Mouse (Mus musculus) small intestine, adult 10 weeks (tissue): Measurements from ENCODE around the gene 1110004F10Rik. TPM values are rescaled to one million over a fixed set of nuclear protein-coding genes. Genes with fewer than 3 reads are reported as not detected.

ENCODE experiments used
- polyA plus RNA-seq: library from polyadenylated mRNA; stranded (reverse); fragments of 350-450 nt; fragmentation: Illumina TruSeq; extraction: RNeasy Lipid Tissue Mini Kit (QIAGEN cat#74804); gene quantifications from one replicate; pipeline ENCODE4 v1.2.3, GENCODE M21; 2014; ENCODE audit warnings: low replicate concordance

1110004F10Rik gene
- 113 TPM for polyA plus RNA-seq

DNA sequence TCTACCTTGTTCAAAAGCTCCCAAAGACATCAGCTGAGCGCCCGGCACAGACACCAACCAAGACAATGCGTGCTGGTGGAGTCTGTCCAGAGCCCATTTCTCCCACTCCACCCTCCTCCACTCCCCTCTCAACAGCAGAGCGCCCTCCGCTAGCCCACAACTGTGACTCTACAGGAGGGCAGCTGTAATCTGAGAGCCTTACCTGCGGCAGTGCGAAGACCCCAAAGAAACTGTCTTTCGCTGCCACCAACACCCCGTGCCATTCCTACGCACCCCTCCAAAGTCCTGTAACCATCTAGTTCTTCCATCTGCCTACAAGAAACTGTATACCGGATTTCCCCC lies at the start of gene 1110004F10Rik:
1110004F10Rik (plus strand) TSS at position 202 of the 342 bp plus-strand sequence.

DNA sequence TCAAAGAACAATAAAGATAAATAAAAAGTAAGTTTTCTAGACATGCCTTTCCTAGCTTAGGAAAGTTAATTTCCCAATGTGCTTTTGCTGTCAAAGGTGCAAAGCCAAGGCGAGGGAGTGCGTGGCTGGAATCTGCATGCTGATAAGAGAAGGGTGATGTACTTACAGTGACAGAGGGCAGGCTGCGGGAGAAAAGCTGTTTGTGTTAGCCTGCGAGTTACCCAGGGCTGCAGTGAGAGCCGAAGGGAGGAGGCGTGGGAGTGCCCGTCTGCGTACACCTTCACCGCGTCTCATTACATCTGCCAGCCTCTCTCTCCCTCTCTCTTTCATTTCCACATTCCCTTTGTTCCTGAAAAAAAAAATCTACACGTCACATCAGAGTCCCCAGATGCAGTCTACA lies 686 bp upstream of the 1110004F10Rik start, which contains the start of gene Sox6:
Sox6 (minus strand) TSS at position 286 of the 400 bp plus-strand sequence.

DNA sequence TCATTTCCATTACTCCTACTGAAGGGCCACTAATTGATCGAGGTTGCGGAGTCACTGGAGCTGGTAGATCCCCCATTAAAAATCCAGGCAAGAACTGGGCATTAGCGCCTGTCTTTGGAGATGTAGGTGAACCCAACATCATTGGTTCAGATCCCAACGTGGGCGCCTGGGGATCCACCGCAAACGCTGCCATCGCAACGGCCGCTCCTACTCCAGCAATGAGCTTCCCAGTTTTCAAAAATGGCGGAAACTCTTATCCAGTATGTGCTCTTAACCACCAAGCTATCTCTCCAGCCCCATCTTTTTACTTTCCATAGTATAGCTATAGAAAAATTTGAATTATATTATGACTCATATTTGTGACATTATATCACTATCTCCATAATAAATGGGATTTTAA lies 45.2 kb downstream of the 1110004F10Rik start, which contains the start of gene Gm4353:
Gm4353 (minus strand) TSS at position 270 of the 400 bp plus-strand sequence.

Other genes starting within 250 kb of the 1110004F10Rik start
- 16.4 TPM for gene Sox6, start 601 bp upstream of the 1110004F10Rik start, polyA plus RNA-seq
- gene Gm4353, start 45.2 kb downstream of the 1110004F10Rik start, polyA plus RNA-seq: 0.71 TPM